Mouse (Mus musculus) hindbrain, postnatal 0 days (tissue): ENCODE data around the gene Epha1. TPM values are rescaled to one million over a fixed set of nuclear protein-coding genes. Genes with fewer than 3 reads are reported as not detected.

Experiments used
- ATAC-seq: fragments of 200-750 bp; cut with Nextera tagmentation; 2 replicates; pipeline ENCODE4 v1.8.0; 2017; ENCODE audit warnings: mild to moderate bottlenecking, moderate TSS enrichment, moderate library complexity
- DNase-seq: peaks from one replicate; pipeline ENCODE4 v3.0.0-alpha.2; 2015; ENCODE audit warnings: low spot score
- H3K27ac ChIP-seq: fragments of 300-500 bp; sonication (generic); 2 replicates; pipeline ENCODE4 v1.5.1; 2014; ENCODE audit warnings: mild to moderate bottlenecking
- H3K27me3 ChIP-seq: fragments of 300-500 bp; sonication (generic); 2 replicates; pipeline ENCODE4 v1.6.1; 2014; ENCODE audit warnings: low read length, mixed read lengths; ENCODE audit not compliant: insufficient read depth
- H3K36me3 ChIP-seq: fragments of 300-500 bp; sonication (generic); 2 replicates; pipeline ENCODE4 v1.6.1; 2014; ENCODE audit warnings: low read length, mixed read lengths; ENCODE audit not compliant: insufficient read depth
- H3K4me1 ChIP-seq: fragments of 300-500 bp; sonication (generic); 2 replicates; pipeline ENCODE4 v1.6.1; 2014; ENCODE audit warnings: antibody characterized with exemption, low read length, mixed read lengths; ENCODE audit not compliant: insufficient read depth
- H3K4me2 ChIP-seq: fragments of 300-500 bp; sonication (generic); 2 replicates; pipeline ENCODE4 v1.6.1; 2014; ENCODE audit warnings: low read depth, mild to moderate bottlenecking, low read length, moderate library complexity, mixed read lengths
- H3K4me3 ChIP-seq: fragments of 300-500 bp; sonication (generic); 2 replicates; pipeline ENCODE4 v1.5.1; 2014; ENCODE audit warnings: low read length
- H3K9ac ChIP-seq: fragments of 300-500 bp; sonication (generic); replicated peaks from 2 replicates; pipeline ENCODE4 v1.6.1; 2014; ENCODE audit warnings: mild to moderate bottlenecking, low read length, moderate library complexity, mixed read lengths
- H3K9me3 ChIP-seq: fragments of 300-500 bp; sonication (generic); 2 replicates; pipeline ENCODE4 v1.6.1; 2016; ENCODE audit warnings: low read length, mixed read lengths
- CTCF ChIP-seq: IDR thresholded peaks from 2 replicates; pipeline ENCODE4 v1.5.1; 2016; ENCODE audit warnings: antibody characterized with exemption, control low read depth, low read depth
- WGBS: fragments of 180-500 bp; shearing (Covaris S2); extraction: QIAGEN DNeasy Blood & Tissue Kit; methylation state at CpG from one replicate; pipeline ENCODE4 v1.1.7; 2014; 5-methylcytosine and 5-hydroxymethylcytosine counted together
- polyA plus RNA-seq: library from polyadenylated mRNA; unstranded; fragments of >200 nt; fragmentation: Nextera tagmentation; extraction: Ambion mirVana; gene quantifications from 2 replicates; pipeline ENCODE4 v1.2.1, GENCODE M21; 2015
- total RNA-seq: library from RNA; depleted of rRNA; stranded (reverse); fragments of >200 nt; gene quantifications from 2 replicates; pipeline ENCODE4 v1.2.3, GENCODE M21; 2014; rRNA removed

Gene Epha1
- total RNA-seq (0.37 and 0.40 TPM in 2 replicates), polyA plus RNA-seq (0.64 and 0.66 TPM in 2 replicates)

GRCm38 (mm10) chr6:42372816-42373547, at the start of gene Epha1:
Gene Epha1, minus strand, starts transcription at chr6:42373268.
- Histone ChIP-seq H3K4me1 (peaks cover 10% of the 10 kb centered on the region), H3K9ac (0 out of 2 replicates have a peak within 1 kb of the TSS, but pooled peaks have one; percentile 30), H3K36me3 (no peaks in the 10 kb centered on the region), H3K4me3 (peak within 1 kb of the TSS; percentile 46), H3K27me3 (0 out of 2 replicates have a peak, but pooled peaks cover 5% of the 10 kb centered on the region), H3K9me3 (no peaks in the 10 kb centered on the region), H3K27ac (no peak within 1 kb of the TSS), H3K4me2 (peak within 1 kb of the TSS; percentile 94)
- under 1% methylated on average over 35 of the region's 36 CpGs for WGBS
- ATAC-seq: peak; percentile 63
- TF ChIP-seq CTCF: peak; percentile 59
- DNase-seq: peak; percentile 86

- no peaks in the 10 kb centered on the region for H3K4me1 ChIP-seq
- no peaks in the 10 kb centered on the region for H3K27me3 ChIP-seq
- H3K9me3 ChIP-seq: no peaks in the 10 kb centered on the region
- no peaks in the 10 kb centered on the region for H3K36me3 ChIP-seq
- no peak for TF ChIP-seq CTCF
- no peak overlapping the region for H3K9ac ChIP-seq
- H3K4me2 ChIP-seq: no peak overlapping the region
- H3K4me3 ChIP-seq: no peak overlapping the region
- ATAC-seq (no peak), DNase-seq (no peak)
- no peak overlapping the region for H3K27ac ChIP-seq
- 71% methylated on average over 2 of the region's 2 CpGs for WGBS
Measured at GRCm38 (mm10) chr6:42421439-42421838, 48.4 kb upstream of the Epha1 start.

- Histone ChIP-seq H3K36me3 (no peaks in the 10 kb centered on the region), H3K4me1 (no peaks in the 10 kb centered on the region), H3K4me2 (no peak overlapping the region), H3K9ac (no peak overlapping the region), H3K27me3 (no peaks in the 10 kb centered on the region), H3K9me3 (no peaks in the 10 kb centered on the region), H3K4me3 (no peak overlapping the region), H3K27ac (no peak overlapping the region)
- ATAC-seq (no peak), DNase-seq (no peak)
- no peak for TF ChIP-seq CTCF
- WGBS: 90% methylated on average over 2 of the region's 2 CpGs
Measured at GRCm38 (mm10) chr6:42419443-42419842, 46.4 kb upstream of the Epha1 start.

- Histone ChIP-seq H3K4me3 (no peak within 1 kb of the TSS), H3K9ac (no peak within 1 kb of the TSS), H3K4me2 (no peak within 1 kb of the TSS), H3K4me1 (no peaks in the 10 kb centered on the region), H3K36me3 (no peaks in the 10 kb centered on the region), H3K27ac (no peak within 1 kb of the TSS), H3K27me3 (no peaks in the 10 kb centered on the region), H3K9me3 (no peaks in the 10 kb centered on the region)
- DNase-seq (no peak), ATAC-seq (no peak)
- TF ChIP-seq CTCF: no peak
- 90% methylated on average over 2 of the region's 2 CpGs for WGBS
Measured at GRCm38 (mm10) chr6:42405134-42405533, 32.1 kb upstream of the Epha1 start, which contains the start of gene Tas2r135. Gene Tas2r135, plus strand, starts transcription at chr6:42405434.

GRCm38 (mm10) chr6:42399938-42400337, 26.9 kb upstream of the Epha1 start, which contains the start of gene Tas2r143:
Gene Tas2r143, plus strand, starts transcription at chr6:42400238.
- no peak within 1 kb of the TSS for H3K4me3 ChIP-seq
- WGBS: 82% methylated on average over 1 of the region's 1 CpGs
- no peak within 1 kb of the TSS for H3K27ac ChIP-seq
- no peaks in the 10 kb centered on the region for H3K4me1 ChIP-seq
- H3K4me2 ChIP-seq: no peak within 1 kb of the TSS
- H3K9ac ChIP-seq: no peak within 1 kb of the TSS
- H3K36me3 ChIP-seq: no peaks in the 10 kb centered on the region
- H3K27me3 ChIP-seq: no peaks in the 10 kb centered on the region
- DNase-seq (no peak), ATAC-seq (no peak)
- no peak for TF ChIP-seq CTCF
- no peaks in the 10 kb centered on the region for H3K9me3 ChIP-seq

GRCm38 (mm10) chr6:42398998-42399397, 25.9 kb upstream of the Epha1 start:
- 94% methylated on average over 1 of the region's 1 CpGs for WGBS
- Histone ChIP-seq H3K36me3 (no peaks in the 10 kb centered on the region), H3K9me3 (no peaks in the 10 kb centered on the region), H3K9ac (no peak overlapping the region), H3K4me1 (no peaks in the 10 kb centered on the region), H3K27ac (no peak overlapping the region), H3K27me3 (no peaks in the 10 kb centered on the region), H3K4me3 (no peak overlapping the region), H3K4me2 (no peak overlapping the region)
- no peak for TF ChIP-seq CTCF
- no peak for ATAC-seq
- DNase-seq: no peak

- H3K4me2 ChIP-seq: no peak overlapping the region
- ATAC-seq (no peak), DNase-seq (no peak)
- H3K4me3 ChIP-seq: no peak overlapping the region
- no peak overlapping the region for H3K9ac ChIP-seq
- H3K36me3 ChIP-seq: no peaks in the 10 kb centered on the region
- no peaks in the 10 kb centered on the region for H3K9me3 ChIP-seq
- H3K27ac ChIP-seq: no peak overlapping the region
- no peaks in the 10 kb centered on the region for H3K27me3 ChIP-seq
- no peaks in the 10 kb centered on the region for H3K4me1 ChIP-seq
- WGBS: 81% methylated on average over 3 of the region's 3 CpGs
- no peak for TF ChIP-seq CTCF
Measured at GRCm38 (mm10) chr6:42398285-42398684, 25.2 kb upstream of the Epha1 start.
